Mouse (Mus musculus): ENCODE measurements at regions not wholly inside any gene's neighbourhood (a gene's known extent, or its start where the extent isn't known, plus 50 kb on each side); places are given as distances from the start of the nearest gene placed in this dataset.
A peak's percentile ranks its signal among the peaks of the same experiment; 100 is the strongest.

DNA sequence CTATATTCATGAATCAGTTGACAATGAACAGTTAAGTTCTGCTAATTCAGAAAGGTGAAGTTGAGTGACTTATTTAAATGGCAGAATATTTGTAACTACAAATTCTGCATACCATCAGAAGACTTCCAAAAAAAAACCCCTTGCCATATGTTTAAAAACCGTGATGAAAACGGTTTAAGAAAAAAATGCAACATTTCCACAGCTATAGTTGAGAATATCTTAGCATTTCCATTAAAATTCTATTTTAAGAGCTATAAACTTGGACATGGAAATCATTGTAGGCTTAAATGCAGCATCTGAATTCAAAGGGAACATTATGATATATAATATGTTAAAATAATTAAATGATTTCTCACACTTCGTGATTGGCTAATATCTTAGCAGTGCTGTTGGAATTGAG is 799.5 kb downstream of the Zpld1 start:
- peak in 1 of 2 experiments; percentile 29 for DNase-seq (ENCODE audit: extremely low spot score in 1 of 2, low spot score in 1 of 2)

All from frontal cortex, adult 2 months (tissue).